Mouse (Mus musculus) liver, adult 2 months (tissue): ENCODE measurements at regions not wholly inside any gene's neighbourhood (a gene's known extent, or its start where the extent isn't known, plus 50 kb on each side); places are given as distances from the start of the nearest gene placed in this dataset.

Source experiments
- CTCF ChIP-seq: fragments of 200-500 bp; IDR thresholded peaks from 2 replicates; pipeline ENCODE4 v1.5.1; 2011; ENCODE audit warnings: low read depth, low read length, control low read depth
- POLR2A ChIP-seq: fragments of 200-500 bp; IDR thresholded peaks from 2 replicates; pipeline ENCODE4 v1.6.1; 2011; ENCODE audit warnings: low read length, control low read depth; ENCODE audit not compliant: insufficient read depth; ENCODE audit errors: extremely low read depth

DNA sequence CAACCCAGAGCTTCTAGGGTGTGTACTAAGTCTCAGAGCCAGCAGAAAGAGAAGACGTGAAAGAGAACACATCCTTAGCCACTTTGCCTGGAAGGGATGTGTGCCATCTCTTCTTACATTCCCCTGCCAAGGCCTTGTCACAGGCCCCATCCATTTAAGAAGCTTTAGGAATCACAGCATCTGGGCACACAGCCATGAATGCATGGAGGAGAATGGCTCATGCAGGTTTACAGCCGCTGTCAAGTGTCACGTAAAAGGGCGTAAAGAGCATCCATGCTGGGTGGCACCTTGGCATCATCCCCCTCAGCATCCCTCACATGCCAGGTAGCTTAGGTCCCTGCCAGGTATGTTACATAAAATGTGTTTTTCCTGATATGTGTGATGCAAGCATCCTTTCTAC, 66.1 kb upstream of the Spats2l start:
- TF ChIP-seq CTCF = no peak
- TF ChIP-seq POLR2A = no peak
